Comparison of ENCODE assay signal across 8 mouse cellular contexts in the genomic region with DNA sequence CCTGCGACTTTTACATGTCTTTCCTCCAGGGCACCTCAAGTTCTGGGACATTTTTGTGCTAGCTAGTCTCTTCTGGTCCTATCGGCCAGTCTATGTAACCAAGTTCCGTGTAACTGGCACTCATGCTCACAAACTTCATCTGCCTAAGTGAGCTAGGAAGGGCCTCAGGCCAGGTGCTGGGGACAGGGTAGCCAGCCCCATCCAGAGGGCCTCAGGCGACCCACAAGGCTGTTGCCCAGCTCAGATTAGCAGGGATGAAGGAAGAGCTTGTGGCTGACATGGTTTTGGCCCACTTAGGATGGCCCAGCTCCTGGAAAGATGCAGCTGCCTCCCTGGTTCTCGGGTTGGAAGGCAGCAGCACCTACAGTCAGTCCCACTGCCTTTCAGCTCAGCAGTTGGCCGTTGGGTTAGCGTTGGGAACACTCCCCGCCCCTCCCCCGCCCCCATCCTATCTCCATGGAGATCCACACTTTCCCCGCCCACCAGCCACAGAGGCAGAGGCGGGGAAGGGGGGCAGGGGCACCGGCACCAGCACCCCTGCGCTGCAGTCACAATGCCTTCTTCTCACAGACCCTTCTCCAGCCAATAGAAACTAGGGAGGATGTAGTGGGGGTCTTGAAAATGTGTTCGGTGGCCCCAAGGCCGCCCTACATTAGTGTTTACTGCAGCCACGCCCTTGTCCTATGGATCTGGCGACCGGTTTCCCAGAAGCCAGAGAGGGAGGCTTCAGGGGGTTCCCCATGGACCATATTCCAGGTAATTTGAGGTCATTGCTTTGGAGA. TPM values are rescaled to one million over a fixed set of nuclear protein-coding genes. Genes with fewer than 3 reads are reported as not detected.
A peak's percentile ranks its signal among the peaks of the same experiment; 100 is the strongest.
DNase-seq lines count a peak whose midpoint lies in the region; ATAC-seq and TF ChIP-seq lines count a peak whose summit lies in the region.

No protein-coding gene starts in this region.

- H3K36me3 ChIP-seq in heart, embryonic 15.5 days, result 0 out of 2 replicates have a peak, but pooled peaks cover 6% of the 10 kb centered on the region
- no peaks in the 10 kb centered on the region for H3K36me3 ChIP-seq in heart, adult 2 months (ENCODE audit: control insufficient read depth, insufficient read depth, low read length)
- H3K36me3 ChIP-seq in forebrain, postnatal 0 days (ENCODE audit: insufficient read depth), result peaks cover 13% of the 10 kb centered on the region; the same call in 1 of the 2 replicates
- H3K36me3 ChIP-seq in midbrain, embryonic 10.5 days, result peaks cover 12% of the 10 kb centered on the region
- H3K36me3 ChIP-seq in stomach, postnatal 0 days (ENCODE audit: control insufficient read depth, insufficient read depth, low read length), result no peaks in the 10 kb centered on the region

- peak; percentile 36; the same call in 1 of the 2 replicates for ATAC-seq in heart, embryonic 15.5 days (replicated peaks; ENCODE audit: insufficient number of reproducible peaks, insufficient read depth, low FRiP score, low read depth)
- ATAC-seq in forebrain, postnatal 0 days, result peak; percentile 91
- ATAC-seq in stomach, postnatal 0 days (ENCODE audit: low FRiP score, low TSS enrichment), result peak; percentile 61

- intact Hi-C loops in heart, adult 2 months (cut with DNase I), result no loop called here

- H3K4me3 ChIP-seq in heart, embryonic 15.5 days, result peak overlapping the region; percentile 32
- H3K4me3 ChIP-seq in heart, adult 2 months, result no peak overlapping the region
- peak overlapping the region; percentile 29 for H3K4me3 ChIP-seq in forebrain, postnatal 0 days (ENCODE audit: low read depth, low read length)
- peak overlapping the region; percentile 51 for H3K4me3 ChIP-seq in midbrain, embryonic 10.5 days
- peak overlapping the region; percentile 19 for H3K4me3 ChIP-seq in stomach, postnatal 0 days (ENCODE audit: low read depth, low read length)

- 10% methylated on average over 18 of the region's 18 CpGs for WGBS in heart, embryonic 15.5 days
- WGBS in heart, adult 2 months, result 30% methylated on average over 18 of the region's 18 CpGs
- WGBS in forebrain, postnatal 0 days, result 4% methylated on average over 18 of the region's 18 CpGs
- WGBS in midbrain, embryonic 10.5 days, result 6% methylated on average over 18 of the region's 18 CpGs
- 8% methylated on average over 18 of the region's 18 CpGs for WGBS in stomach, postnatal 0 days

- no peak for TF ChIP-seq CTCF in heart, adult 2 months (IDR thresholded peaks at IDR 0.05)
- 0 out of 2 replicates have a peak, but pooled peaks have one; percentile 11 for TF ChIP-seq CTCF in forebrain, postnatal 0 days (IDR thresholded peaks at IDR 0.05; ENCODE audit: low read depth)
- TF ChIP-seq CTCF in stomach, postnatal 0 days (IDR thresholded peaks at IDR 0.05; ENCODE audit: low read depth), result no peak

- TF ChIP-seq POLR2A in heart, adult 2 months (IDR thresholded peaks at IDR 0.05; ENCODE audit: insufficient read depth, low read depth, low read length), result no peak

- H3K27me3 ChIP-seq in heart, embryonic 15.5 days, result no peaks in the 10 kb centered on the region
- H3K27me3 ChIP-seq in heart, adult 2 months (ENCODE audit: control insufficient read depth, insufficient read depth, low read length), result no peaks in the 10 kb centered on the region
- H3K27me3 ChIP-seq in forebrain, postnatal 0 days (ENCODE audit: insufficient read depth, low read length), result no peaks in the 10 kb centered on the region
- no peaks in the 10 kb centered on the region for H3K27me3 ChIP-seq in midbrain, embryonic 10.5 days (ENCODE audit: low read depth, poor library complexity, severe bottlenecking)
- no peaks in the 10 kb centered on the region for H3K27me3 ChIP-seq in stomach, postnatal 0 days (ENCODE audit: control insufficient read depth, insufficient read depth, low read length)

- H3K9me3 ChIP-seq in heart, embryonic 15.5 days (replicated peaks), result no peaks in the 10 kb centered on the region
- no peaks in the 10 kb centered on the region for H3K9me3 ChIP-seq in forebrain, postnatal 0 days (ENCODE audit: low read length)
- no peaks in the 10 kb centered on the region for H3K9me3 ChIP-seq in midbrain, embryonic 10.5 days (replicated peaks)
- no peaks in the 10 kb centered on the region for H3K9me3 ChIP-seq in stomach, postnatal 0 days (ENCODE audit: control insufficient read depth, low read length)

- no peak for TF ChIP-seq EP300 in heart, adult 2 months (IDR thresholded peaks at IDR 0.05; ENCODE audit: insufficient read depth, low read depth, low read length)
- no peak for TF ChIP-seq EP300 in stomach, postnatal 0 days (optimal IDR thresholded peaks at IDR 0.05)

- H3K9ac ChIP-seq in heart, embryonic 15.5 days, result peak overlapping the region; percentile 5; the same call in 1 of the 2 replicates
- no peak overlapping the region for H3K9ac ChIP-seq in heart, adult 2 months (ENCODE audit: low read depth, low read length)
- H3K9ac ChIP-seq in forebrain, postnatal 0 days, result peak overlapping the region; percentile 51
- peak overlapping the region; percentile 53 for H3K9ac ChIP-seq in stomach, postnatal 0 days (ENCODE audit: low read length)

- DNase-seq in heart, adult 2 months, result no peak
- peak; percentile 88 for DNase-seq in brain, adult 2 months (ENCODE audit: low read depth, low spot score)
- peak; percentile 81 for DNase-seq in forebrain, postnatal 0 days
- peak; percentile 54 for DNase-seq in left cerebral cortex, adult 11 months (ENCODE audit: low spot score)
- peak; percentile 89 for DNase-seq in midbrain, embryonic 10.5 days (ENCODE audit: low spot score)
- peak; percentile 72 for DNase-seq in stomach, postnatal 0 days (ENCODE audit: low spot score)
- no peak for DNase-seq in B cell, adult 2 months

- peak overlapping the region; percentile 58 for H3K4me2 ChIP-seq in heart, embryonic 15.5 days
- peak overlapping the region; percentile 56 for H3K4me2 ChIP-seq in forebrain, postnatal 0 days (ENCODE audit: low read depth)
- peak overlapping the region; percentile 42 for H3K4me2 ChIP-seq in stomach, postnatal 0 days (replicated peaks; ENCODE audit: low read depth)

- H3K4me1 ChIP-seq in heart, embryonic 15.5 days (replicated peaks), result peaks cover 16% of the 10 kb centered on the region
- H3K4me1 ChIP-seq in heart, adult 2 months (ENCODE audit: control insufficient read depth, insufficient read depth, low read length), result no peaks in the 10 kb centered on the region; the same call in 1 of the 2 replicates
- H3K4me1 ChIP-seq in forebrain, postnatal 0 days (ENCODE audit: insufficient read depth), result peaks cover 14% of the 10 kb centered on the region
- peaks cover 50% of the 10 kb centered on the region for H3K4me1 ChIP-seq in midbrain, embryonic 10.5 days
- peaks cover 6% of the 10 kb centered on the region; the same call in 1 of the 2 replicates for H3K4me1 ChIP-seq in stomach, postnatal 0 days (replicated peaks; ENCODE audit: control insufficient read depth, insufficient read depth)

- H3K27ac ChIP-seq in heart, embryonic 15.5 days, result 0 out of 2 replicates have a peak overlapping the region, but pooled peaks have one; percentile 18
- H3K27ac ChIP-seq in heart, adult 2 months, result no peak overlapping the region
- H3K27ac ChIP-seq in forebrain, postnatal 0 days (ENCODE audit: low read depth, low read length), result peak overlapping the region; percentile 74
- H3K27ac ChIP-seq in midbrain, embryonic 10.5 days (replicated peaks), result peak overlapping the region; percentile 87
- peak overlapping the region; percentile 70 for H3K27ac ChIP-seq in stomach, postnatal 0 days (replicated peaks)

- no peaks in the 10 kb centered on the region for H3K79me2 ChIP-seq in heart, adult 2 months (replicated peaks; ENCODE audit: control insufficient read depth, insufficient read depth, low read length)

RNA-seq across cellular contexts. Expression of gene H1fx, which starts 12.5 kb away (rescaled TPM):
- polyA plus RNA-seq in heart, embryonic 15.5 days (2015; fragmentation: Nextera tagmentation; extraction: Ambion mirVana), result 18.1 and 23.2 TPM in 2 replicates
- total RNA-seq in heart, adult 2 months (2021), result 1 to 10 TPM; 1.5 to 1.7 TPM
- polyA plus RNA-seq in heart, adult 2 months (2012; rRNA removed), result 0.82 and 1.4 TPM in 2 replicates
- 16.7 and 26.7 TPM in 2 replicates for total RNA-seq in forebrain, postnatal 0 days (2014; rRNA removed)
- polyA plus RNA-seq in forebrain, postnatal 0 days (2015; fragmentation: Nextera tagmentation; extraction: Ambion mirVana), result 66.3 and 68.6 TPM in 2 replicates
- polyA plus RNA-seq in midbrain, embryonic 10.5 days (2016; fragmentation: Nextera tagmentation; extraction: Ambion mirVana), result 20.3 and 22.1 TPM in 2 replicates
- 17.3 and 20.0 TPM in 2 replicates for polyA plus RNA-seq in stomach, postnatal 0 days (2015; fragmentation: Nextera tagmentation; extraction: Ambion mirVana)

RNA-seq across cellular contexts. Expression of gene Rab7, which starts 51.1 kb away (rescaled TPM):
- polyA plus RNA-seq in heart, embryonic 15.5 days (2015; fragmentation: Nextera tagmentation; extraction: Ambion mirVana), result 190 and 214 TPM in 2 replicates
- 100 to 1,000 TPM; 271 to 299 TPM for total RNA-seq in heart, adult 2 months (2021)
- polyA plus RNA-seq in heart, adult 2 months (2012; rRNA removed), result 212 and 344 TPM in 2 replicates
- 75.9 and 88.9 TPM in 2 replicates for total RNA-seq in forebrain, postnatal 0 days (2014; rRNA removed)
- 360 and 367 TPM in 2 replicates for polyA plus RNA-seq in forebrain, postnatal 0 days (2015; fragmentation: Nextera tagmentation; extraction: Ambion mirVana)
- 215 and 225 TPM in 2 replicates for polyA plus RNA-seq in midbrain, embryonic 10.5 days (2016; fragmentation: Nextera tagmentation; extraction: Ambion mirVana)
- polyA plus RNA-seq in stomach, postnatal 0 days (2015; fragmentation: Nextera tagmentation; extraction: Ambion mirVana), result 179 and 198 TPM in 2 replicates

Comparison
In these comparisons a context has a peak if more than half of its experiments do, and no peak if none do; other contexts are left out.
1. ATAC-seq: peak in every context shown above with its lines; median percentile 91 in forebrain, postnatal 0 days; 61 in stomach, postnatal 0 days; 36 in heart, embryonic 15.5 days.
2. DNase-seq: peak in brain, adult 2 months (single experiment), forebrain, postnatal 0 days (single experiment), left cerebral cortex, adult 11 months (single experiment), midbrain, embryonic 10.5 days (single experiment) and stomach, postnatal 0 days (single experiment); none in heart, adult 2 months (0 of 2) and B cell, adult 2 months (0 of 2).
3. Peak in every context shown above with its lines, with median percentiles within 50 percentile points of each other: H3K4me2 ChIP-seq.